Mouse (Mus musculus): Measurements from ENCODE around the gene Klhl42.

GRCm38 (mm10) chr6:147145753-147146152 is 54.6 kb downstream of the Klhl42 start:
- TF ChIP-seq POLR2AphosphoS2 (IDR thresholded peaks at IDR 0.05; ENCODE audit: insufficient read length, low read depth), result no peak
- TF ChIP-seq POLR2A (IDR thresholded peaks at IDR 0.05; ENCODE audit: insufficient read length, low read depth), result no peak
- TF ChIP-seq MAX (IDR thresholded peaks at IDR 0.05; ENCODE audit: low read depth), result no peak
- TF ChIP-seq MYOG (IDR thresholded peaks at IDR 0.05; ENCODE audit: control insufficient read depth in 1 of 3, insufficient read depth in 1 of 3, insufficient read length in 2 of 3, low read depth in 2 of 3), result no peak
- TF ChIP-seq TCF12 (IDR thresholded peaks at IDR 0.05; ENCODE audit: insufficient read depth, poor library complexity, severe bottlenecking), result no peak
